Mouse (Mus musculus) neural tube, embryonic 15.5 days (tissue): ENCODE results near the gene Gm48551. TPM values are rescaled to one million over a fixed set of nuclear protein-coding genes. Genes with fewer than 3 reads are reported as not detected.

ENCODE experiments used
- ATAC-seq: fragments of 200-750 bp; cut with Nextera tagmentation; 2 replicates; pipeline ENCODE4 v1.8.0; 2017; ENCODE audit warnings: mild to moderate bottlenecking, moderate TSS enrichment, moderate library complexity; ENCODE audit not compliant: low FRiP score
- H3K27ac ChIP-seq: fragments of 300-500 bp; sonication (generic); replicated peaks from 2 replicates; pipeline ENCODE4 v1.5.1; 2015; ENCODE audit warnings: mild to moderate bottlenecking, inconsistent platforms
- H3K27me3 ChIP-seq: fragments of 300-500 bp; sonication (generic); replicated peaks from 2 replicates; pipeline ENCODE4 v1.6.1; 2015; ENCODE audit warnings: inconsistent platforms
- H3K36me3 ChIP-seq: fragments of 300-500 bp; sonication (generic); 2 replicates; pipeline ENCODE4 v1.6.1; 2015; ENCODE audit warnings: inconsistent platforms
- H3K4me1 ChIP-seq: fragments of 300-500 bp; sonication (generic); 2 replicates; pipeline ENCODE4 v1.6.1; 2015; ENCODE audit warnings: inconsistent platforms
- H3K4me2 ChIP-seq: fragments of 300-500 bp; sonication (generic); 2 replicates; pipeline ENCODE4 v1.6.1; 2015; ENCODE audit warnings: inconsistent platforms, mild to moderate bottlenecking, moderate library complexity
- H3K4me3 ChIP-seq: fragments of 300-500 bp; sonication (generic); replicated peaks from 2 replicates; pipeline ENCODE4 v1.5.1; 2015; ENCODE audit warnings: mild to moderate bottlenecking, inconsistent platforms
- H3K9ac ChIP-seq: fragments of 300-500 bp; sonication (generic); replicated peaks from 2 replicates; pipeline ENCODE4 v1.6.1; 2015; ENCODE audit warnings: mild to moderate bottlenecking, inconsistent platforms
- H3K9me3 ChIP-seq: fragments of 300-500 bp; sonication (generic); replicated peaks from 2 replicates; pipeline ENCODE4 v1.6.1; 2016; ENCODE audit warnings: inconsistent platforms
- WGBS: fragments of 180-500 bp; shearing (Covaris S2); methylation state at CpG from one replicate; pipeline ENCODE4 v1.1.7; 2015; ENCODE audit warnings: mixed read lengths; 5-methylcytosine and 5-hydroxymethylcytosine counted together
- polyA plus RNA-seq: library from polyadenylated mRNA; unstranded; fragments of >200 nt; fragmentation: Nextera tagmentation; extraction: Ambion mirVana; gene quantifications from 2 replicates; pipeline ENCODE4 v1.2.1, GENCODE M21; 2015

Gene Gm48551
- polyA plus RNA-seq, 1 experiment from 2014 or later = 7.2 TPM

- WGBS = 75% methylated on average over 4 of the region's 4 CpGs
- peaks cover 12% of the 10 kb centered on the region; the same call in 1 of the 2 replicates for H3K36me3 ChIP-seq
- no peak overlapping the region for H3K4me3 ChIP-seq
- peaks cover 13% of the 10 kb centered on the region for H3K27me3 ChIP-seq
- H3K4me2 ChIP-seq = peak overlapping the region; percentile 81
- ATAC-seq = no peak
- H3K27ac ChIP-seq = peak overlapping the region; percentile 57
- H3K9ac ChIP-seq = no peak overlapping the region
- H3K9me3 ChIP-seq = no peaks in the 10 kb centered on the region
- peaks cover 51% of the 10 kb centered on the region for H3K4me1 ChIP-seq
Observed at GRCm38 (mm10) chr10:81423476-81424245, 39.4 kb downstream of the Gm48551 start.

GRCm38 (mm10) chr10:81424246-81425051, 40.2 kb downstream of the Gm48551 start:
- Histone ChIP-seq H3K9ac (no peak overlapping the region), H3K9me3 (no peaks in the 10 kb centered on the region), H3K27me3 (peaks cover 13% of the 10 kb centered on the region), H3K27ac (peak overlapping the region; percentile 57), H3K4me1 (peaks cover 52% of the 10 kb centered on the region), H3K4me3 (0 out of 2 replicates have a peak overlapping the region, but pooled peaks have one; percentile 9), H3K36me3 (peaks cover 7% of the 10 kb centered on the region; the same call in 1 of the 2 replicates), H3K4me2 (peak overlapping the region; percentile 81)
- WGBS = 5% methylated on average over 25 of the region's 25 CpGs
- peak; percentile 6; the same call in 1 of the 2 replicates for ATAC-seq

- no peak for ATAC-seq
- WGBS = 29% methylated on average over 8 of the region's 10 CpGs
- peak overlapping the region; percentile 46; the same call in 1 of the 2 replicates for H3K4me3 ChIP-seq
Observed at GRCm38 (mm10) chr10:81425236-81425850, 41.1 kb downstream of the Gm48551 start.

DNA sequence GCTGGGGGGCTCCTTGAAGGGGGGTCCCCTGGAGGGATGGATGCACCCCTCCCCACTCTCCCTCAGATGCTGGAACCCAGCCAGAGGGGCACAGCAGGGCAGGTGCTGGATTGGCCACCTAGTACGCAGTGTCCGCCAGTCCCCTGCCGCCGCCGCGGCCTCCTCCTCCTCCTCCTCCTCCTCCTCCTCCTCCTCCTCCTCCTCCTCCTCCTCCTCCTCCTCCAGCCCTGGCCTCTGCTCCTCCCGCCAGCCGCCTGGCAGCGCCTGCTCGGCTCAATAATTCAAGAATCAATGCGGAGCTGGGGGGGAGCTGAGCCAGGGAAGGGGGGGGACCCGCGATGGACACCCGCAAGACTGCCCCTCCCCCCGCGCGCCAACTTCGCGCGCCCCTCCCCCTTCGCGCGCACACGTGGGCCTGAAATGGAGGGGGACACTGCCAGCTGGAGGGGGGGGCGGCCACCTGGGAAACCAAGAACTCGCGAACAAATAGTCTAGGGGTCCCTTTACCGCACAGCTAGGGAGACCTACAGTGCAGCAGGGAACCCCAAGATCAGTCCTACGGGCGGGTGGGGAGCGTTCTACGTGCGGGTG, 41.9 kb downstream of the Gm48551 start:
- Histone ChIP-seq H3K4me3 (peak overlapping the region; percentile 46), H3K9ac (peak overlapping the region; percentile 55), H3K4me1 (peaks cover 59% of the 10 kb centered on the region), H3K9me3 (no peaks in the 10 kb centered on the region), H3K36me3 (no peaks in the 10 kb centered on the region), H3K27ac (0 out of 2 replicates have a peak overlapping the region, but pooled peaks have one; percentile 57), H3K27me3 (peaks cover 13% of the 10 kb centered on the region), H3K4me2 (peak overlapping the region; percentile 81)
- no peak for ATAC-seq
- 1% methylated on average over 21 of the region's 33 CpGs for WGBS

More at GRCm38 (mm10) chr10:81425236-81425850, 41.1 kb downstream of the Gm48551 start:
- peaks cover 55% of the 10 kb centered on the region for H3K4me1 ChIP-seq
- H3K9me3 ChIP-seq = no peaks in the 10 kb centered on the region
- no peaks in the 10 kb centered on the region for H3K36me3 ChIP-seq
- peaks cover 13% of the 10 kb centered on the region for H3K27me3 ChIP-seq
- peak overlapping the region; percentile 55; the same call in 1 of the 2 replicates for H3K9ac ChIP-seq
- H3K27ac ChIP-seq = peak overlapping the region; percentile 57; the same call in 1 of the 2 replicates
- H3K4me2 ChIP-seq = peak overlapping the region; percentile 81

- Histone ChIP-seq H3K9ac (peak overlapping the region; percentile 55), H3K27me3 (peaks cover 13% of the 10 kb centered on the region), H3K4me3 (peak overlapping the region; percentile 46), H3K27ac (0 out of 2 replicates have a peak overlapping the region, but pooled peaks have one; percentile 23), H3K36me3 (no peaks in the 10 kb centered on the region), H3K9me3 (no peaks in the 10 kb centered on the region), H3K4me1 (peaks cover 66% of the 10 kb centered on the region), H3K4me2 (peak overlapping the region; percentile 81)
- WGBS = under 1% methylated on average over 32 of the region's 38 CpGs
- no peak for ATAC-seq
Observed at GRCm38 (mm10) chr10:81426897-81427296, 42.6 kb downstream of the Gm48551 start.

- peak overlapping the region; percentile 55 for H3K9ac ChIP-seq
- H3K4me1 ChIP-seq = peaks cover 67% of the 10 kb centered on the region
- no peak overlapping the region for H3K27ac ChIP-seq
- H3K4me3 ChIP-seq = peak overlapping the region; percentile 46
- ATAC-seq = no peak
- H3K9me3 ChIP-seq = no peaks in the 10 kb centered on the region
- H3K4me2 ChIP-seq = peak overlapping the region; percentile 81
- H3K36me3 ChIP-seq = no peaks in the 10 kb centered on the region
- 39% methylated on average over 3 of the region's 3 CpGs for WGBS
- peaks cover 13% of the 10 kb centered on the region for H3K27me3 ChIP-seq
Observed at GRCm38 (mm10) chr10:81427327-81427726, 43.1 kb downstream of the Gm48551 start.

- H3K27ac ChIP-seq = no peak overlapping the region
- no peak for ATAC-seq
- WGBS = 81% methylated on average over 8 of the region's 8 CpGs
- no peak overlapping the region for H3K4me2 ChIP-seq
- no peak overlapping the region for H3K9ac ChIP-seq
- peaks cover 13% of the 10 kb centered on the region for H3K27me3 ChIP-seq
- peaks cover 71% of the 10 kb centered on the region for H3K4me1 ChIP-seq
- H3K36me3 ChIP-seq = no peaks in the 10 kb centered on the region
- no peaks in the 10 kb centered on the region for H3K9me3 ChIP-seq
- no peak overlapping the region for H3K4me3 ChIP-seq
Observed at GRCm38 (mm10) chr10:81427804-81428506, 43.7 kb downstream of the Gm48551 start.

DNA sequence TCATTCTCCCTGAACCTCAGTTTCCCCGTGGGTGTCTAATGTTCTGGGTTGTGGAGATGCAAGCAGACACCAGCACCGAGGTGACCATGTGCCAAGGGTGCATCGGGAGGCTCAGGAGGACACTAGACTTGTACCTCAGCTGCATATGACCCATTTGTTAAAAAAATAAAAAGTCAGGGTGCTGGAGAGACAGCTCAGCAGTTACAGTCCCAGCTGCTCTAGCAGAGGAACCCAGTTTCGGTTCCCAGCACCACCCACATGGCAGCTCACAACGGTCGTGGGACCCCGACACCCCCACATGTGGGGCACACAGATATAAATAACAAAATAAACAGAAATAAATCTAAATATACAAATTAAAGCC, 44.2 kb downstream of the Gm48551 start:
- H3K9me3 ChIP-seq = no peaks in the 10 kb centered on the region
- no peak overlapping the region for H3K4me3 ChIP-seq
- H3K4me2 ChIP-seq = no peak overlapping the region
- H3K9ac ChIP-seq = no peak overlapping the region
- no peak overlapping the region for H3K27ac ChIP-seq
- ATAC-seq = no peak
- WGBS = 94% methylated on average over 7 of the region's 7 CpGs
- peaks cover 76% of the 10 kb centered on the region for H3K4me1 ChIP-seq
- peaks cover 13% of the 10 kb centered on the region for H3K27me3 ChIP-seq
- H3K36me3 ChIP-seq = no peaks in the 10 kb centered on the region

GRCm38 (mm10) chr10:81429092-81429491, 44.8 kb downstream of the Gm48551 start:
- Histone ChIP-seq H3K9me3 (no peaks in the 10 kb centered on the region), H3K36me3 (no peaks in the 10 kb centered on the region), H3K4me3 (peak overlapping the region; percentile 76), H3K9ac (no peak overlapping the region), H3K4me2 (peak overlapping the region; percentile 92), H3K27me3 (peaks cover 13% of the 10 kb centered on the region), H3K4me1 (peaks cover 79% of the 10 kb centered on the region), H3K27ac (peak overlapping the region; percentile 97; the same call in 1 of the 2 replicates)
- WGBS = 28% methylated on average over 2 of the region's 2 CpGs
- no peak for ATAC-seq

DNA sequence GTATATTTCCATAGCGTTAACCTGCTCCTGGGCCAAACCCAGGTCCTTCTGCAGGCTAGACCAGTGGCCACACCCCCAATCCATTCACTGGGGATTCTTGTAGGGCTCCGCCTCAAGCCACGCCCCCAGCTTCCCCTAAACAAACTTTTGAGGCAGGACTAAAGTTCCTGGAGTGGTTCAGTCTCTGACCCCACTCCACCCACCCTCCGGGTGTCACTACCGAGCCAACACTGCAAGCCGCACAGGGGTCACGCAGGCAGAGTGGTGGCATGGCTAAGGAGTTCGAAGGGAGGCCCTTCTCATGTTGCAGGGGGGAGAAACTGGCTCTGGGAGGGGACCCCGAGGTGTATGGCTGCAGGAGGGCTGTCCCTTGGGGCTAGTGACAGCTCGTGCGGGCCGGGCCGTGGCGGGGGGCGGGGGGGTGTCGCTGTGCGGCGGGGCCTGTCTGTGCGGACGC, 45.4 kb downstream of the Gm48551 start:
- H3K4me1 ChIP-seq = peaks cover 79% of the 10 kb centered on the region
- 0% methylated on average over 20 of the region's 20 CpGs for WGBS
- H3K36me3 ChIP-seq = no peaks in the 10 kb centered on the region
- no peaks in the 10 kb centered on the region for H3K9me3 ChIP-seq
- peaks cover 13% of the 10 kb centered on the region for H3K27me3 ChIP-seq
- H3K9ac ChIP-seq = peak overlapping the region; percentile 79
- 0 out of 2 replicates have a peak, but pooled peaks have one; percentile 1 for ATAC-seq
- H3K4me2 ChIP-seq = peak overlapping the region; percentile 92
- peak overlapping the region; percentile 97 for H3K27ac ChIP-seq
- peak overlapping the region; percentile 76 for H3K4me3 ChIP-seq
